Mouse (Mus musculus): ENCODE measurements around the gene Rft1.

Gene Rft1

DNA sequence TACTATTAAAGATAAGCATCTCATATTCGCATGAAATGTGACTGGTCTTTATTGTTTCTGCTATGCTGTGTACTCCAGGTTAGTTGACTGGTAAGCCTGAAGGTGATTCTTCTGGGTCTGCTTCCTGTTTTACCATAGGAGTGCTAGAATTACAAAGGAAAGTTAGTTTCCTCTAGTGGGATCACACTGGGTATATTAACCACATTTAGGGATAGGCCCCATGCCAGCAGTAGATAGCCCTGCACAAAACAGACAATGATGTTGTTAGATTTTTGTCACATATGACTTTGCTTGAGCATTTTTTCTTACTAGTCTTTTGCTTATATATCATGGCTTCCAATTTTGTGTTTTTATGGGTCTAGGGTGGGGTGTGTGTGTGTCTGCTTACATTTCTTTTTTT is 82.3 kb downstream of the Rft1 start:
- no peak for DNase-seq

All from spleen, adult 18-20 months (tissue).